Mouse (Mus musculus) lung, postnatal 0 days (tissue): ENCODE measurements around the gene Entpd2. TPM values are rescaled to one million over a fixed set of nuclear protein-coding genes. Genes with fewer than 3 reads are reported as not detected.
A peak's percentile ranks its signal among the peaks of the same experiment; 100 is the strongest.

Source experiments
- ATAC-seq: fragments of 200-750 bp; cut with Nextera tagmentation; 2 replicates; pipeline ENCODE4 v1.8.0; 2017; ENCODE audit warnings: moderate library complexity
- DNase-seq: peaks from one replicate; pipeline ENCODE4 v3.0.0-alpha.2; 2016; ENCODE audit warnings: low spot score
- H3K27ac ChIP-seq: fragments of 300-500 bp; sonication (generic); 2 replicates; pipeline ENCODE4 v1.5.1; 2014; ENCODE audit warnings: antibody characterized with exemption, mild to moderate bottlenecking, low read length, mixed read lengths
- H3K27me3 ChIP-seq: fragments of 300-500 bp; sonication (generic); replicated peaks from 2 replicates; pipeline ENCODE4 v1.6.1; 2014; ENCODE audit warnings: low read length, mixed read lengths; ENCODE audit not compliant: insufficient read depth
- H3K36me3 ChIP-seq: fragments of 300-500 bp; sonication (generic); 2 replicates; pipeline ENCODE4 v1.6.1; 2014; ENCODE audit warnings: low read length, mixed read lengths; ENCODE audit not compliant: insufficient read depth
- H3K4me1 ChIP-seq: fragments of 300-500 bp; sonication (generic); 2 replicates; pipeline ENCODE4 v1.6.1; 2014; ENCODE audit warnings: antibody characterized with exemption, low read depth, low read length, mixed read lengths; ENCODE audit not compliant: insufficient read depth
- H3K4me2 ChIP-seq: fragments of 300-500 bp; sonication (generic); replicated peaks from 2 replicates; pipeline ENCODE4 v1.6.1; 2014; ENCODE audit warnings: low read depth, mild to moderate bottlenecking, low read length, moderate library complexity, mixed read lengths
- H3K4me3 ChIP-seq: fragments of 300-500 bp; sonication (generic); 2 replicates; pipeline ENCODE4 v1.5.1; 2014; ENCODE audit warnings: low read depth, low read length
- H3K9ac ChIP-seq: fragments of 300-500 bp; sonication (generic); replicated peaks from 2 replicates; pipeline ENCODE4 v1.6.1; 2014; ENCODE audit warnings: low read depth, mild to moderate bottlenecking
- H3K9me3 ChIP-seq: fragments of 300-500 bp; sonication (generic); 2 replicates; pipeline ENCODE4 v1.6.1; 2016; ENCODE audit warnings: low read length, mixed read lengths
- CTCF ChIP-seq: IDR thresholded peaks from 2 replicates; pipeline ENCODE4 v1.5.1; 2016; ENCODE audit warnings: antibody characterized with exemption, mild to moderate bottlenecking
- EP300 ChIP-seq: IDR thresholded peaks from 2 replicates; pipeline ENCODE4 v1.6.1; 2016; ENCODE audit warnings: antibody characterized with exemption, mild to moderate bottlenecking, control low read depth
- WGBS: fragments of 180-500 bp; shearing (Covaris S2); extraction: QIAGEN DNeasy Blood & Tissue Kit; methylation state at CpG from one replicate; pipeline ENCODE4 v1.1.7; 2014; 5-methylcytosine and 5-hydroxymethylcytosine counted together
- polyA plus RNA-seq: library from polyadenylated mRNA; unstranded; fragments of >200 nt; fragmentation: Nextera tagmentation; extraction: Ambion mirVana; gene quantifications from 2 replicates; pipeline ENCODE4 v1.2.1, GENCODE M21; 2015

The Entpd2 gene
- polyA plus RNA-seq, 1 experiment from 2014 or later: 2.6 TPM

GRCm38 (mm10) chr2:25356208-25357079, 39.2 kb upstream of the Entpd2 start, which contains the start of gene Dpp7:
TSS of gene Dpp7 (minus strand) at chr2:25356359.
- WGBS: 3% methylated on average over 13 of the region's 13 CpGs
- peaks cover 8% of the 10 kb centered on the region; the same call in 1 of the 2 replicates for H3K4me1 ChIP-seq
- H3K36me3 ChIP-seq: 0 out of 2 replicates have a peak, but pooled peaks cover 3% of the 10 kb centered on the region
- peak within 1 kb of the TSS; percentile 65 for H3K4me2 ChIP-seq
- no peaks in the 10 kb centered on the region for H3K9me3 ChIP-seq
- H3K4me3 ChIP-seq: peak within 1 kb of the TSS; percentile 33
- TF ChIP-seq CTCF (no peak), EP300 (no peak)
- ATAC-seq: peak; percentile 83
- peak within 1 kb of the TSS; percentile 19; the same call in 1 of the 2 replicates for H3K9ac ChIP-seq
- H3K27ac ChIP-seq: no peak within 1 kb of the TSS
- no peaks in the 10 kb centered on the region for H3K27me3 ChIP-seq
- peak; percentile 80 for DNase-seq

- WGBS: 69% methylated on average over 4 of the region's 4 CpGs
- no peak overlapping the region for H3K4me2 ChIP-seq
- no peak overlapping the region for H3K9ac ChIP-seq
- H3K27ac ChIP-seq: no peak overlapping the region
- H3K27me3 ChIP-seq: no peaks in the 10 kb centered on the region
- H3K4me3 ChIP-seq: no peak overlapping the region
- DNase-seq (no peak), ATAC-seq (no peak)
- peaks cover 14% of the 10 kb centered on the region; the same call in 1 of the 2 replicates for H3K4me1 ChIP-seq
- TF ChIP-seq CTCF (no peak), EP300 (no peak)
- H3K9me3 ChIP-seq: no peaks in the 10 kb centered on the region
- H3K36me3 ChIP-seq: 0 out of 2 replicates have a peak, but pooled peaks cover 4% of the 10 kb centered on the region
These were observed 35.8 kb upstream of the Entpd2 start for GRCm38 (mm10) chr2:25359848-25360247.

- no peaks in the 10 kb centered on the region for H3K9me3 ChIP-seq
- DNase-seq: peak; percentile 89
- 32% methylated on average over 13 of the region's 13 CpGs for WGBS
- no peaks in the 10 kb centered on the region for H3K27me3 ChIP-seq
- no peak overlapping the region for H3K9ac ChIP-seq
- TF ChIP-seq CTCF: peak; percentile 10; the same call in 1 of the 2 replicates
- TF ChIP-seq EP300: peak; percentile 62; the same call in 1 of the 2 replicates
- no peak overlapping the region for H3K4me3 ChIP-seq
- H3K36me3 ChIP-seq: 0 out of 2 replicates have a peak, but pooled peaks cover 4% of the 10 kb centered on the region
- H3K27ac ChIP-seq: peak overlapping the region; percentile 73
- H3K4me1 ChIP-seq: peaks cover 6% of the 10 kb centered on the region; the same call in 1 of the 2 replicates
- ATAC-seq: peak; percentile 86
- H3K4me2 ChIP-seq: peak overlapping the region; percentile 97
These were observed 32.0 kb upstream of the Entpd2 start for GRCm38 (mm10) chr2:25363478-25364178.

- Histone ChIP-seq H3K4me3 (peak overlapping the region; percentile 69; the same call in 1 of the 2 replicates), H3K9ac (peak overlapping the region; percentile 68; the same call in 1 of the 2 replicates), H3K36me3 (0 out of 2 replicates have a peak, but pooled peaks cover 4% of the 10 kb centered on the region), H3K4me1 (peaks cover 6% of the 10 kb centered on the region; the same call in 1 of the 2 replicates), H3K9me3 (no peaks in the 10 kb centered on the region), H3K27me3 (no peaks in the 10 kb centered on the region), H3K4me2 (peak overlapping the region; percentile 97), H3K27ac (peak overlapping the region; percentile 73)
- no peak for DNase-seq
- ATAC-seq: no peak
- TF ChIP-seq CTCF (no peak), EP300 (no peak)
- WGBS: 86% methylated on average over 4 of the region's 4 CpGs
These were observed 31.4 kb upstream of the Entpd2 start for GRCm38 (mm10) chr2:25364313-25364712.

GRCm38 (mm10) chr2:25364761-25365090, 30.9 kb upstream of the Entpd2 start:
- H3K4me3 ChIP-seq: peak overlapping the region; percentile 69
- peak overlapping the region; percentile 73 for H3K27ac ChIP-seq
- H3K4me2 ChIP-seq: peak overlapping the region; percentile 97
- DNase-seq: no peak
- peak overlapping the region; percentile 68; the same call in 1 of the 2 replicates for H3K9ac ChIP-seq
- peaks cover 6% of the 10 kb centered on the region; the same call in 1 of the 2 replicates for H3K4me1 ChIP-seq
- no peaks in the 10 kb centered on the region for H3K9me3 ChIP-seq
- no peak for TF ChIP-seq CTCF
- no peak for TF ChIP-seq EP300
- H3K36me3 ChIP-seq: 0 out of 2 replicates have a peak, but pooled peaks cover 4% of the 10 kb centered on the region
- no peaks in the 10 kb centered on the region for H3K27me3 ChIP-seq
- 27% methylated on average over 9 of the region's 9 CpGs for WGBS
- no peak for ATAC-seq
